Mouse (Mus musculus): ENCODE data around the gene Etnk2.

Gene Etnk2

DNA sequence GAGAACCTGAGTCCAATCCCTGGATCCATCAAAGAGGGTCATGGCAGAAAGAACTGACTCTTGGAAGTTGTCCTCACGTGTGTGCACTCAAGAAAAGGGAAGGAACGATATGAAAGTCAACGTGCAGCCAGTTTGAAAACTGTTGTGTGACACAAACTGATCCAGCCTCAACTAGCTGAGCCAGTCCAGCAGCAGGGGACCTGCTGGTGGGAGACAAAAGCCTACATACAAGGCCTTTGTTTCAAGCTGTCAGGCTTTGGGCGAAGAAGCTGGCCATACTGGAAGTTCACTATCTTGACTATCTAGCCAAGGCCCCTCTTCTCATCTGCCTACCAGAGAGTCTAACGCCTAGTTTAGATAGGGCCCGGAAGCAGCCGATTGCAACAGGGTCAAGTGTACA is 53.1 kb downstream of the Etnk2 start:
- no peak for DNase-seq (ENCODE audit: low read depth in 2 of 2, low spot score in 2 of 2)

- DNase-seq (ENCODE audit: low read depth in 2 of 2, low spot score in 2 of 2) = no peak
These were observed 53.7 kb downstream of the Etnk2 start for GRCm38 (mm10) chr1:133417113-133417512.

- no peak for DNase-seq (ENCODE audit: low read depth in 2 of 2, low spot score in 2 of 2)
These were observed 54.2 kb downstream of the Etnk2 start for GRCm38 (mm10) chr1:133417539-133417938.

GRCm38 (mm10) chr1:133418164-133418800 is 54.9 kb downstream of the Etnk2 start:
- no peak for DNase-seq (ENCODE audit: low read depth in 2 of 2, low spot score in 2 of 2)

GRCm38 (mm10) chr1:133419178-133419834 is 55.9 kb downstream of the Etnk2 start:
- DNase-seq (ENCODE audit: low read depth in 2 of 2, low spot score in 2 of 2) = no peak

- no peak for DNase-seq (ENCODE audit: low read depth in 2 of 2, low spot score in 2 of 2)
These were observed 57.1 kb downstream of the Etnk2 start for GRCm38 (mm10) chr1:133420491-133420890.

DNA sequence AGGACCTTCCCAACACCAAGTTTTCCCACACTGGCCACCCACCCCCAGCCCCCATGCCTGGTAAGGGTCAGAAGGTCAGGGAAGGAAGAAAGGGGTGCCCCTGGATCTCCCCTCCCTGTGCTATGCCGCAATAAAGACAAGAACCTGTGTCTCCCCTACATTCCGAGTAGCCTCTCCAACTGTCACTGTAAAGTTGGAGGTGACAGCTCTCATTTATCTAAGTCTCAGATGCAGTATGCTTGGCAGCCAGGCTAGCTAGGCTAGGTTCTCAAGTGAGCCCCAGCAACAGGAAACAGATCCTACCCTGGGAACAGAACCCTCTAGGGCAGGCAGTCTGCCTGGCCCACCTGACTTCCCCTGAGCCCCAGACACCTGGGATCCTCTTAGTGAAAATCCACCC is 57.7 kb downstream of the Etnk2 start:
- DNase-seq (ENCODE audit: low read depth in 2 of 2, low spot score in 2 of 2) = no peak

DNA sequence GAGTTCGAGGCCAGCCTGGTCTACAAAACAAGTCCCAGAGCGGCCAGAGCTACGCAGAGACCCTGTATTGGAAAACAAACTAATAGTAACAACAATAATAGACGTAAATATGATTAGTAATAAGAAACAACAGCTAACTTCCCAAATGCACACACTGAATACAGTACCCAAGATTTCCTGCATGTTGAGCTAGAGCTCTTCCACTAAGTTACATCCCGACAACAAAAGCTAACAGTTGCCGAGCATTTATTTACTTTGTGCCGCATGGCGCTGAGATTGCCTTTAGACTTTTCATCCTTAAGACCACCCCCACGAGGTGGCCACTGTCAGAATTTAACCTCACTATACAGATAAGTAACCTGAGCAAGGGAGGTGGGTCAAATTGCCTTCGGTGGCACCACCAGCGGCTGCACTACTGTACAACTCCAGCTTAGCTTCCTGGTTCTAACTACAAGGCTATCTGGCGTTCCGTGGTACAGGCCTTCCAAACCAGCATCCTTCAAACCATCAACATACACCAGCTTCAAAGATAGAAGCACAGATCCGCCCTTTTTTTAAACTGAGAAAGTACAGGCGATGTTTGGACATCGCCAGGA is 58.7 kb downstream of the Etnk2 start:
- no peak for DNase-seq (ENCODE audit: low read depth in 2 of 2, low spot score in 2 of 2)

- no peak for DNase-seq (ENCODE audit: low read depth in 2 of 2, low spot score in 2 of 2)
These were observed 59.3 kb downstream of the Etnk2 start for GRCm38 (mm10) chr1:133422615-133423161.

- DNase-seq (ENCODE audit: low read depth in 2 of 2, low spot score in 2 of 2) = no peak
These were observed 59.8 kb downstream of the Etnk2 start for GRCm38 (mm10) chr1:133423166-133423542.

GRCm38 (mm10) chr1:133423543-133424480 is 60.4 kb downstream of the Etnk2 start, which contains the start of gene Sox13:
Gene Sox13, minus strand, starts transcription at chr1:133424377.
- DNase-seq (ENCODE audit: low read depth in 2 of 2, low spot score in 2 of 2) = no peak

DNA sequence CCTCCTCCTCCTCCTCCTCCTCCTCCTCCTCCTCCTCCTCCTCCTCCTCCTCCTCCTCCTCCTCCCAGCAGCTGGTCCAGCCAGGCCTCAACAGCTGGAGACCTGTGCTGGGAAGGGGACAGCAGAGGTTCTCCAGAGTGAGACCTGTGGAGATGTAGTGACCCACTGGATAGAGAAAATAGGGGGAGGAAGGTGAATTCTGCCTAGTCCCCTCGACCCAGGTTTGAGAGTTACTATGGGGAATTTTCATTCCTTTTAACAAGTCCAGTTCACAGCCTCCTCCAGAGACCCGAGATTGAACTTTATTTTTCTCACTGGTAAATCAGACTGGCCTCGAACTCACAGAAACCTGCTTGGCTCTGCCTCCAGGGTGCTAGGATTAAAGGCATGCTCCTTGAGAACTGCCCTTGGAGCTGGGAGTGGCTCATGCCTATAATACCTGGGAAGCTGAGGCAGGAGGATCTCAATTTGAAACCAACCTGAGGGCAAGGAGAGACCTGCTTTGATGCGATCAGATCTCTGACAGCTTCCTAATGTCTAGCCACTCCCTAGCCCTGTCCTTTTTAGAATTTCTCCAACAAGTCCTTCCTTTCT is 61.3 kb downstream of the Etnk2 start:
- no peak for DNase-seq (ENCODE audit: low read depth in 2 of 2, low spot score in 2 of 2)
